Mouse (Mus musculus) ES-Bruce4 (cell line): ENCODE data around the gene Cemip.

Source experiments
- CTCF ChIP-seq: IDR thresholded peaks from one replicate; pipeline ENCODE4 v1.8.1; 2011; ENCODE audit warnings: low read depth, low read length
- EP300 ChIP-seq: IDR thresholded peaks from 2 replicates; pipeline ENCODE4 v1.6.1; 2011; ENCODE audit warnings: low read depth, low read length; ENCODE audit not compliant: insufficient read depth

GRCm38 (mm10) chr7:84015050-84015449 lies 71.3 kb downstream of the Cemip start:
- TF ChIP-seq CTCF (no peak), EP300 (no peak)
